Mouse (Mus musculus) adrenal gland, postnatal 4 days (tissue): ENCODE data around the gene Nup205. TPM values are rescaled to one million over a fixed set of nuclear protein-coding genes. Genes with fewer than 3 reads are reported as not detected.
A peak's percentile ranks its signal among the peaks of the same experiment; 100 is the strongest.

ENCODE experiments used
- DNase-seq, 2 experiments: peaks; one replicate each; pipeline ENCODE4 v3.0.0; 2021 to 2022; ENCODE audit warnings: low spot score in 2 of 2, mixed read lengths in 2 of 2
- total RNA-seq, 2 experiments: library from RNA; stranded (reverse); gene quantifications; 2 replicates each; pipeline ENCODE4 v1.2.3; 2021

Gene Nup205
- total RNA-seq, 2 experiments from 2014 or later, result 44.1 to 55.1 TPM

DNA sequence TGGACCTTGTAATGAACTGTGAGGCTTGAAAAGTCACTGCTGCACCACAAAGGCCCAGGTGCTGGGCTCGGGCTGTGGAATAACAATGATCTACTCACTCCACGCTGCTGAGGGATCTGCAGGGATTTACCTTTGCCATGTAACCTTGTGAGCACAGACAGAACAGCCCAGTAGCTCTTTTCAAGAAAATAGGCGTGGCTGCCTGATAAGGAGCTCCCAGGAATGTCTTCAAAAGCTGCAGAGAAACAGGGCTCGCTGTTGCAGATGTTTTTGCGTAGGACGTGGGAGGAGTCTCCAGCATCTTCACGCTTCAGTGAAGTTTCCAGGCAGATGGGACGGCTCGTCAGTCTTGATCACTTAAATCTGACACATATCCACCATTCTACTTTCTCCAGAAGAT, 66.8 kb downstream of the Nup205 start:
- DNase-seq, result no peak

DNA sequence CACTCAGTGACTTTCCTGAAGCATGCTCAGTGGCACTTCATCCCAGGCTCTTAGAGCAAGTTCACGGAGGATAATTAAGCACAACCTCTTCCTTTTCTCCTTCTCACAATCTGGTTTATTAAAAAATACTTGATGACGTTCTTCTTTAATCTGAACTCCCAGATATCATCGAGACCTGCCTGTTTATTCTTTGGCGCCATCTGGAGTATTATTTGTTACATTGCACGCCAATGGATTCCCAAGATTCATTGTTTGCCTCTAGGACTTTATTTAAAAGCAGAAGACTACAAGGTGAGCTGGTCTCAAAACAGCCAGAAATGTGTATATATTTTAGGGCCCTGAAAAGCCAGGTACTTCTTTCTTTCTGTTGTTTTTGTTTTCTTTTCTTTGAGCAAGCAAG, 67.9 kb downstream of the Nup205 start:
- DNase-seq, result no peak

DNA sequence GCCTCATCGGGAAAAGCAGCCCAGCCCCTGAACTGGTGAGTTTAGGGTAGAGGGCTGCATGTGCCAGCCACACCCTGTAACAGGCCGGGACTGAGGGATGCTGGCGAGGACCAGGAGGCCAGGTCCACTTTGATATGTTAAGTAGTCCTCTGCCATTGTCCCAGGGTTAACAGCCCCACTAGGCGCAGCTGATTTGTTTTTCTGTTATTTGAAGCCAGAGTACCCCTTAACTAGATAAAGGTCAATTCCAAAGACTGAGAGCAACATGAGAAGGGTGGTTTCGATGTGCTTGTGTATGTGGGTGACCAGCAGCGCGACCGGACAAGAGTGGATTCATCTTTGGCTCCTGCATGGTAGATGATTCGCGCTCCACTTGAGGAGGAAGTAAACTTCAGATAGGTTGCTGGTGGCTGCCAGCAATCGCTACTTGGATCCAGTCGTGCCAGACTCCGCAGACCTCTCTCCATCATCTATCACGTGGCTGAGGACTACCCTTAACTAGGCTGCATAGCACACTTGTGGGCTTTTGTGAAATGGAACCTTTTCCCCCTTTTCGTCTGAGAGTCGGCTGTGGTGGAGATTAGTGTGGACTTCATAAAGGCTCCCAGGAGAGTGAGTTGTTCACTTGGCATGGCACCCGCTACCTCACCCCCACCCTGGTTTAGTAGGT, 74.7 kb downstream of the Nup205 start:
- DNase-seq, result no peak

DNA sequence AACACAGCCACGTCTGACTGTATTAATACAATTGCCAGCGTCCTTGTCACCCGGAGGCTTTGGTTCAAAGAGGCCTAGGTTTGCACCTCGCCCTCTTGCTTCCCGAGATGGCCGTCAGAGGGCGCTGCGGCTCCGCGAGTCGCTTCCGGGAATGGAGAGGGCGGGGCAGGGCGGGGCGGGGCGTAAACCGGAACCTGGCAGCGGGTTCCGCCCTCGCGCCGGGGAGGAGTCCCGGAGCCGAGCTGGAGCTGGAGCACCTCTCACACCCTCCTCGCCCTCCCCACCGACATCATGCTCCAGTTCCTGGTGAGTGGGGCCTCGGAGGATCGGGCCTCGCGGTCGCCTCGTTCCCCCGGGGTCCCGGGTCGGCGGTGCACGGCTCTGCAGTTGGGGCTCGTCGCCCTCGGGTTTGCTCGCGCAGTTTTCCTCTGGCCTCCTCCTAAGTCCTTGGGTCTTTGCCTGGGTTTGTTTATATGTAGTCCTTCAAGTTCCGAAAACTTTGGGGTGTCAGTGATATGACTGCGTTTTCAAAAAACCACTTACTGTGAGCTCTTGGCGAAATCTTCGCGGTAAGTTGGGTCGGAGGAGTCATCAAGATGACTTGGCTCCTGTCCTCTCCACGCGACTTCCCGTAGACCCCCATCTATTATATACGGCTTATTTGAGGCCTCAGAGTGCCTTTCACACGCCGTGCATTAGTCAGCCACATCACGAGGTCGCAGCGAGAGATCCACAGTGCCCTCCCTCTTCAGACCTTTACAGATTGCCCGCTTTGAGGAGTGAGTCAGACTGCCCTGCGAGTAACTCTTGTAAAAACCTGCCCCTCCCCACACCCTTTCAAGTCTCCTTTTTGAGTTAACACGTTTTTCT, 75.5 kb downstream of the Nup205 start:
- peak; percentile 82 to 92 for DNase-seq

DNA sequence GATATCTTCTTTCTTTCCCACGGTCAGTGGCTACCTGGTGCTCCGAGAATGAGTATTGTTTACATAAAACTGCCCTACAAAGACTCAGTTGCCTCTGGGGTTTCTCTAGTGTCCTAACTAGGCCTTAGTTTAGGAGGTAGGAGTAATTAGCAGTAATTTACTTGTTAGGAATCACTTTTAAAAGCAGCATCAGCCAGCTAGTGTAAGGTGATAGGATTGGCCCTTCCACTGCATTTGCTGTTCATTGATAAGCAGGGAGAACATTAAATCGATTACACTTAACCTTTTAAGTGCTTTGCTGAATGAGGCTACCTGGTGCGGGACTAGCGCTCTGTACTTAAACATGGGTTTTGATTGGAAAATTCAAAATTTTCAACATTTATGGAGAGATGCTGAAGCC, 76.3 kb downstream of the Nup205 start:
- DNase-seq, result no peak

DNA sequence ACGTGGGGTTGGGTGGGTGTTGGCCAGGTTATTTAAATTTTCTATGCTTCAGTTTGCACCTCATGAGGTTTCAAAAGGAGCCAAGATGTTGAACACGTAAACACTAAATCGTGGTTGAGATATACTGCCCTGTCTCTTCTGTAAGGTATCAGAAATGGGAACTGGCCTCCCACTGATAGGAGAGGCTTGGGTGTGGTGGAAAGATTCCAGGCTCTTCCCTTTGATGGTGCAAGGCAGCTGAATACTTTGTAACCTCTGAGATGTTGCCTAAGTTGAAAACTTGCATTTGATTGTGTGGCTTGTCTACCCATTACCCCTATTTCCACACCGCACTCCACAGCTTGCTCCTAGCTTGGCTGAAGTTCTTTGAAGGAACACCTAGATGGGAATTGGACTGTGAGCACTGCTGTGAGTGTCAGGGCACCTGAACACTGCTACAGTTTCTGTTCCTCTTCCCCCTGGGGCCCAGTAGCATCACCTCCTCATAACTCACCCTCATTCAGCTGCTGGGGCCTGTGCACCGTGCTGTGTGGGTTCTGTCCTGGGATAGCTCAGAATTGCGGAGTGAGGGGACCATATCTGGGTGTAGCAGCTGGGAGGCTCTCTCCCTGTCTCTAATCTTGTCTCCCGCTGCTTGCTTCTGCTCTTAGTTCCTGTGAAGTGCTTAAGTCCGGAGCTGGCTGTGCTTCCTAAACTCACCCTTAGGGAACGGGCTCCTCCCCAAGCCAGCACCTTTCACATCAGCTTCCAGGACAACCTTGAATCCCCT, 77.1 kb downstream of the Nup205 start:
- DNase-seq, result no peak

DNA sequence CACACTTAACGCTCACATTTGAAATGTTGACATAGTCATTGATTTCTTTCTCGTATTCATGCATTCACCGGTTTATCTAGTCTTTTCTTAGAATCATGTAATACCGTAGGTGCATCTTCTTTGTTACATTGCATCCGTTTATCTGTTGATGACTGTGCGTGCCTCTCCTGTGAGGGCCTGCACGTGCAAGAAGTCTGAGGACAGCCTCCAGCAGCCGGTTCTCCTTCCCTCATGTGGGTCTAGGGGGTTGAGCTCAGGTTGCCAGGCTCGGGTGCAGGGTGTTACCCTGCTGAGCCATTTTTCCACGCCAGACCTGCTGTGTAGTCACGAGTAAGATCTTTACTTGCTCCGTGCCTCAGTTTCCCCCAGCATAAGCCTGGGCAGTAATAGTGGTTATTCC, 77.8 kb downstream of the Nup205 start:
- no peak for DNase-seq

DNA sequence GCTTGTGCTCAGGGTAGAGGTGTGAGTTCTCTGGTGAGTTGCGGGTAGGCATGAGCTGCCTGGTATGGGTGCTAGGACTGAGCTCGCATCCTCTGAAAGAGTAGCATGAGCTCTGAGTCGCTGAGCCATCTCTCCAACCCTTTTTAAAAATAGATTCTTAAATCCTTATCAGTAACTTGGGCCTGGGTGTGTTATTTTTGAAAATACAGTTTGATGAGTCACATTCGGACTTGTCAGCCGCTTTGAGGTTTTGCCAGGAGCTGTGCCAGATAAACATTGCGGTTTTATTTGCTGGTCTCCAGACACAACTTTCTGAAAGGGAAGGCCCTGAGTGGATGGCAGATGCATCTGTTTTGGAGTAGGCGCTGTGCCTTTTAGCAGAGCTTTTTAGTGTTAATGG, 79.5 kb downstream of the Nup205 start:
- DNase-seq, result peak in 1 of 2 experiments; percentile 48

DNA sequence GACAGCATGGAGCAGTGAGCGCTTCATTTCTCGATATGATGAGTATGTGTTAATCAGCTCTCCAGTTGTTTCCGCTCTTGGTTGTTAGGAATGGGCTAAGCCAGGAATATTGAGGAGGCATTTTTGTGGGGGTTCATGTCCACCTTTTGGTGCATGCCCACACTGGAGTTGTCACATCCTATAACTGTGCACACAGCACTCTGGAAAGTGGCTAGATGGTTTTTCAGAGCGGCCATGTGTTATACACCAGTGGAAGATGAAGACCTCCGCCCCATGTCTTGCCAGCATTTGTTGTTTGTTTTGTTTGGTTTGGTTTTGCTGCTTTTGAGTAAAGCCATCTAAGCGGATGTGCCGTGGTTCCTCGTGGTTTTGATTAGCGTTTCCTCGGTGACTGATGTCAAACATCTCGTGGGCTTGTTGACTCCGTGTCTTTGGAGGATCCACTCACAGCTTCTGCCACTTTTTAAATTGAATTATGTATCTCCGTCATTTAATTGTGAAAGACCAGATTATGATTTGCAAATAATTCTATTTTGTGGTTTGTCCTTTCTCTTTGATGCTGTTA, 80.5 kb downstream of the Nup205 start:
- no peak for DNase-seq

DNA sequence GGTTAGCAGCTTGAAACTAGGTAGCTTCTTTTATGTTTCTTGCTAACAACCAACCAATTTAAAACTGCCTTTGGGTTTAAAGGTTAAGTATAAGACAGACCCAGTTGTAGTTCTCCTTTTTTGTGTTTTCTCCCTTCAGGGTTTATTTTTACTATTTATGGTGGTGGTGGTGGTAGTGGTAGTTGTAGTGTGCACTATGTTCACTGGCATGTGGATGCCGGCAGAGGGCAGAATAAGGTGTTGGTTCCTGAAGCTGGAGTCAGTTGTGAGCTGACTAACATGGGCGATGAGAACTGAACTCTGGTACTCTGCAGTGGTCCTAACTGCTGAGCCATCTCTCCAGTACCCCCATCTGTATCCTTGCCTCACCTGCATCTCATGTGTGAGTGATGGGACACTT, 81.7 kb downstream of the Nup205 start:
- DNase-seq, result no peak

DNA sequence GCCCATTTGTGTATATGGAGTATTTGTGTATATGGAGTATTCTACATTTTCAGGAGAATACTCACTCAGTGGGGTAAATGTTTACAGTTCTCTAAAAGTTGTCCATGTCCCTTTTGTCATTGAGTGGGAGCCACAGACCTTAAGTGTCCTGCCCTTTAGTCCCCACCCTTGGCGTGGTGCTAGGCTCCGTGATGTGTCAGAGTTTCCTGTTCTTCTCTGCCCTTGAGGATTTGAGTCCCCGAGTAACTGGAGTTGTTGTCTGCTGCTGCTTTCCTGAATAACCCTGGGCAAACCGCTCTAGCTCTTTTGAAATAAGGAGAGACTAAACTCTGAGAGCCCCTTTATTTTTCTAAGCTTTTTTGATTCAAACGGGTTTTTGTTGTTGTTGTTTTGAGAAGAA, 82.3 kb downstream of the Nup205 start:
- DNase-seq, result no peak

DNA sequence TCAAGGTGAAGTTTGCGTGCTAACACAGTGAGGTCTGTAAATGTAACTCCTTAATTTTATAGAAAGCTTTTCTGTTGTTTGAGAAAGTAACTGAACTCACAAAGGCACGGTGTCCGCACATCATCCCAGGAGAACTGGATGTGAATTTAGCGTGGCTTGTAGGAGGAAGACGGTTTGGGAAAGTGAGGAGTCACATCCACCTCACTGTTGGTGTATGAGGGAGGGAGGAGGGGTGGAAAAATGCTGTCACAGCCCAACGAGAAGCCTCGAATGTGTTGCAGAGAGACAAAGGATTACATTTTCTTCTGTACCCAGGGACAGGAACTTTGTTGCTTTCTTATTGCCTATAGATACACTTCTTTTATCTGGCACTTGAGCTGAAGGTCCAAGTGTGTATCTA, 83.3 kb downstream of the Nup205 start:
- no peak for DNase-seq

DNA sequence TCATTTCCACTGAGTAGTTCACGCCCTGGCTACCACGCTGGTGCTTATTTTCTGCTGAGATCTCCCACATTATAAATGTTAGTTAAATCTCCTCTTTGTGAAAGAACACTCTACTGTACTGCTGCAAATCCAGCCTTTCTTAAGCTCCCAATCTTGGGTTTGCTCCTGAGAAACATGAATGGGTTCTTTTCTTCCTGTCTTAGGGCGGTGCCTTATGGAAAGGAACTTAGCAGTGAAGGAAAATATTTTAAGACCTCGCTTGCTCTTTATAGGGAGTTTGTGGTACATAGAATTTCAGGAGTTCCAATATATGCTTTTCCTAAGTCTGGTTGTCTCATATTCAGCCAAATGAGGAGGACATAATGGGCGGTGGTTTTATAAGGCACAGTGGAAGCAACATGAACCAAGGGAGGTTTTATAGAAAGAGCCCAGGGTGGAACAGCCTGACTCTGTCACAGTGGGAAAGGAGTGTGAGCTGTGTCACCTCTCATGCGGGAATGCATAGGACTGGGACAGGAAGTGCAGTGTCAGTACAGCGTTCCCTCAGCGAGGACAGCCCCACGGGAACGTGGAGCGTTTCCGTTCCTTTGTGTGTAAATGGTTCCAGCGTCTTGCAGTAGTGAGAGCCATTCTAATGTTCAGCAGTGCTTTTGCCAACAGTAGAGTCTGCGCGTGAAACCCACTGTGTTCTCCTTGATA, 88.5 kb downstream of the Nup205 start:
- no peak for DNase-seq

DNA sequence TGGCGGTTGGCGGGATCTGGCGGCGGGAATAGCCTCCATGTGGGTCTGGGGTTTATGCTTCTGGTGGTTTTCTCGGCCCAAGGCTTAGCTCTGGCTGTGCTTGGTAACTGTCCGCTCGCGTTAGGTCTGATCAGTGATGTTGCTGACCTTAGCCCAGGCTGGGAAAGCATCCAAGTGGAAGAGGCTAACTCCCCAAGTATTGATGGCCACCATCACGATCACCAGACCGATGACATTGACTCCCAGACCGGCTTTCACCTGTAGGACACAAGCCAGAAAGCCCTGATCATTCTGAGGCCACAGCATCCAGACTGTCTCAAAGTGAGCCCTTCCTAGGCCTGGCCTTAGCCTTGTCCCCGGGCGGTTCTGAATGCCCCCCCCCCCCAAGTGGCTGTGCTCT, 91.5 kb downstream of the Nup205 start:
- DNase-seq, result no peak

DNA sequence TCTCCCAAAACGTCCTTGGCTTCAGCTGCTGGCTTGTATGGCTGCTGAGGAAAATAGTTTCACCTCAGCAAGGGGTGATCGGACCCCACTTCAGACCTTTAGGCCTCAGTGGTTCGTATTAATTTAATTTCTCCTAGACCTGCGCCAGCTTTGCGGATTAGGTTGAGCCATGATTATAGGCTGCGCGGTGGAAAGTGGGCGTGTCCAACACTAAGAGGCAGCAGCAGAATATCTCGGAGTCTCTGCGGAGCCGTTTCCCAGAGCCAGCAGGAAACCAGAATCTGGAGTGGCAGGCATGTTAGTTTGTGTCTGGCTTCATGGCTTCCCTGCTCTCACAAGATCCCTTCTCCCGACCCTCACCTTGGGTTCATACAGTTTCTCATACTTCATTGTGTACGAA, 92.4 kb downstream of the Nup205 start:
- DNase-seq, result no peak

DNA sequence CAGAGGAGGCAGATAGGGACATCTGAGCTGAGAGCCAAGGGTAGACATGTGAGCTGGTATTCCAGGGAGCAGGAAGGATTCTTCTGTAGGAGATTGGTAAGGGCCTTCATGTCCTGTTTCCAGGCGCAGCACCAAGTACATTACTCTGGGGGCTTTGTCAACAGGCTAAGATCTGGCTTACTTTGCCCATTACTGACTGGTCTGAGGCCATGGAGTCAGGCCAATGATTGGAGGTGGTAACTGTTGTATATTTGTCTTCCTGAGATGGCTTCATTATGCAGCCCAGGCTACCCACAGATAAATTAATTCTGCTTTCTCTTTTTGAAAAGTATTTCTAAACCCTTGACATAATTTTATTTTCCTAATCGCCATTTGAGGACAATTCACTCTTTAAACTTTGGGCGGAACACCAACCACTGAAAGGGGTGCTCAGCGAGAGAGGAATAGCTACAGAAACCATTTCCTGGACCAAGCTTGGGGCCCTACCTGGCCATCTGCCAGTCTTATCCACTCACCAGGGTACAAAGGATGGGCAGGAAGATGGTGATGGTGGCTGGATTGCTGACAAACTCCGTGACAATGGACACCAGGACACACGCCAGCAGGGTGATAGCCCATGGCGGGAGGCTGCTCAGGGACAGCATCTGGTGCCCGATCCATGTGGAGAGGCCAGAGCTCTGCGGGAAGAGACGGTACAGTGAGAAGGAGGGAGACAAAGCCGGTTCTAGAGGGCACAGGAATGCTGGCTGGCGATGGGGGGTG, 94.1 kb downstream of the Nup205 start:
- DNase-seq, result no peak

DNA sequence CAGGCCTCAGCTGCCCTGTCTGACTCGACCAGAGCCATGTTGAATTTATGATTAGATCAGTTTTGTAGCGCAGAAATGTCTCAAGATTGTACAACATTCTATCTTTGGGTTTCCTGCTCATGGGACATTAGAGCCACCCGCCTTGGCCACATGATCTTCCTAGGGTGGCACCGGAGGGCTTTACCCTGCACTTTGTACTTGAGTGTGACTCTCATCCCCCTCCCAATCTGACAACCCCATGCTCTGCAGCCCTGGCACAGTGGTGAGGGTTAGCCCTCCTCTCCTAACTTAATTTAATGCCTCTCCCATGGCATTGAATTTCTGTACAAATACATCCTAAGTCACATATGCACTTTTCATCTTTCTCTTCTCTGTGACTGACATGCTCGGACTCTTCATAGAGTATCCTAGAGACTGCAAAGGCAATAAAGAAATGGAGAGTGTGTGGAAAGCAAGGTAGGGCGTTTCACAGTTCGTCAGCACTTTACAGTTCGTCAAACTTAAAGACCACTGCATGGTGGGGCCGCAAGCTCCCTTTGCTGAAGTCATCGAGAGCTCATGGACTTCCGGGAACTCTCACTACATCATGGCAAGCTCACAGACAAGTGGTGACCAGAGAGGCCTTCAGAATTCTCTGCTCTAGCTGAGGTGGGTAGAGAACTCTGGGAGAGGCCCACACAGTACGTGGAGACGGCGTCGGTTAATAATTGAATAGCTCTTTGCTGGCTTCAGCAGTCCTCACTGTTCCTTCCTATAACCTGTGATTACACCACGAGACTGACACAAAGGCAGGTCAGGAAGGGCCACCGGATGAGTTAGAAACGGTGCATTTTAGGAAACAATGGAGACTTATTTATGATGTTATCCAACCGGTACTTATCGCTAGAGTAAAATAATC, 94.9 kb downstream of the Nup205 start:
- DNase-seq, result no peak

DNA sequence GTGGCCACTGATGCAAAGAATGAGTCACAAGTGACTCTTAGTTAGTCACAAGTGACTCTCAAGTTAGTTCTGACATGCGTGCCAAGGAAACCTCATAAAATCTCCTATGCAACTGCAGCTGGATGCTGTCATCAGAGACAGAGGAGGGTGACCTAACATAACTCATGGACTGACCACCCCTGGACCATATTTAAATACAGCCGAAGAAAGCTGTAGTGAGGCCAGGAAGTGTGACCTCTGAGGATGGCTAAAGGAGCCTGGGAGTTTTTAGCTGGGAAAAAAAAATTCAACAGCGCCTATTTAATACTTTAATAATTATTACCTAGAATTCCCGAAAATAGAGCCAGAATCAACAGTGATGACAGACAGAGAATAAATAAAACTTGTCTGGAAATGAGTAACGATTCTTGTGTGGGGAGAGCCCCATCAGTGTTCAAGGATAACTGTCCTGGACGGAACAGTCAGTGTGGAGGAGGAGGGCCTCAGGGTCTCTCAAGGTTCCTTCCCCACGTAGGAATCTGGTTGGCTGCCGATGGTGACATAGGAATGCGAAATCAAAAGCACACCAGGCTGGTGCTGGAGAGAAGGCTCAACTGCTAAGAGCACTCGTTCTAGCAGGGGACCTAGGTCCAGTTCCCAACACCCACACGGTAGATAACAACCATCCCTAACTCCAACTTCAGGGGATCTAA, 96.3 kb downstream of the Nup205 start:
- no peak for DNase-seq
